Mouse (Mus musculus) megakaryocyte, embryonic 14.5 days (primary cell): ENCODE results near the gene Ncoa3.

ENCODE experiments used
- FLI1 ChIP-seq: IDR thresholded peaks from 2 replicates; pipeline ENCODE4 v1.6.1; 2012; ENCODE audit warnings: low read length, inconsistent platforms, mixed read lengths
- GATA1 ChIP-seq: IDR thresholded peaks from 3 replicates; pipeline ENCODE4 v1.6.1; 2012; ENCODE audit warnings: mixed read lengths, low read length, inconsistent platforms, borderline replicate concordance

DNA sequence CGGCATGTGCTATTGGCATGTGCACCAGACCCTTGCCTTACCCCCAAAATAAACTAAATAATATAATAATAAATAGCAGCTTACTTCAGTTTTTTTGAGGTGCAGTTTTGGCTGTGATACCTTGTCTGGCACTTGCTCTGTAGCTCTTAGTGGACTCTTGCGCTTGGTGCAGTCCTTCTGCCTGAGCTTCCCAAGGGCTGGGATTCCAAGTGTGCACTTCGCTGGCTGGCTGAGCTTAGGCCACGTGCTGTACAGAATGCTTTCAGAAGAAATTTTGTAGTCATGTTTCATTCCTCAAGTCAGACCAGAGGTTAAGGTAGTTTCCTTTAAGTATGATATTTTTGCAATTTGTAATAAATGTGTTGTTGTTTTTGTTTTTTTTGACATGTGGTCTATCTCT, 47.2 kb downstream of the Ncoa3 start:
- no peak for TF ChIP-seq GATA1
- TF ChIP-seq FLI1: no peak
